Mouse (Mus musculus) spleen, postnatal 4 days (tissue): ENCODE data around the gene Xpo4.
A peak's percentile ranks its signal among the peaks of the same experiment; 100 is the strongest.

Experiments
- DNase-seq, 2 experiments: peaks; one replicate each; pipeline ENCODE4 v3.0.0; 2022; ENCODE audit warnings: low spot score in 2 of 2

Xpo4 gene

DNA sequence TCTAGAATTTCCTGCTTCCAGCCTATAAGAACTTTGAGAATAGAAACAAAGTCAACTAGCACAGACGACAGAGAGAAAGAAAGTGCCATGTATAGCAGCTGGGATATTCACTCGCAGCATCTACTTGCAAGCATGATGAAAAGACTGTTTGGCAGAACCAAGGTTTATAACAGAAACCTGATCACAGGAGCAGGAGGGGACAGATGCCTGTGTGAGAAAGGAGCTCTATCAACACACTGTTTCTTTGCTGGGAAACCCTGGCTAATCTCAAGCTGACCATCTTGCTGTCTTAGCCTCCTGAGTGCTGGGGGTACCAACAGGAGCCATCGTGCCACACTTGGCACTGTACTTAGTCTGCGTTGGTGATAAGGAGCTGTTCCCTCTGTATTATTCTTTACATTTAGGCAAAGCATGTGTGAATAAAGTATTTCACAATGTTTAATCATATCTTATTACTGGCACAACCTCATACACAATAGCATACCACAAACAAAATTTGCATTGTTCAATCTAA lies 55.4 kb downstream of the Xpo4 start:
- no peak for DNase-seq

DNA sequence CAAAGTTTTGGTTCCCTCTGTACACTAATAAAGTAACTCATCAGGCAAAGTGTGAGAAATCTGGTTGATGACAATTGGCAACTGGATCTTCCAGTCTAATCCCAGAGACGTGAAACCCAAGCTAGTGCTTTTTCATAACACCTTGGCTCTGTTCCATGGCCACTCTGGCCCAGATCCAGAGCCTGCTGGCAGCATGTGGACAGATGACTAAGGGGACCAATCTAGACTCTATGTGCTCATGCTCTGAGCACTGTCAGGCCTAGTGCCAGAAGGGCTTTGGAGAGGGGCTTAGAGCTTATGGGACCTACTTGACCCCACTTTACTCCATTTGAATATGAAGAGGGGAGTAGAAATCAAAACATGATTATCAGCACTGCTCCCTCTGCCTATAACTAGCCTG lies 57.7 kb downstream of the Xpo4 start:
- DNase-seq = peak; percentile 61 to 70

DNA sequence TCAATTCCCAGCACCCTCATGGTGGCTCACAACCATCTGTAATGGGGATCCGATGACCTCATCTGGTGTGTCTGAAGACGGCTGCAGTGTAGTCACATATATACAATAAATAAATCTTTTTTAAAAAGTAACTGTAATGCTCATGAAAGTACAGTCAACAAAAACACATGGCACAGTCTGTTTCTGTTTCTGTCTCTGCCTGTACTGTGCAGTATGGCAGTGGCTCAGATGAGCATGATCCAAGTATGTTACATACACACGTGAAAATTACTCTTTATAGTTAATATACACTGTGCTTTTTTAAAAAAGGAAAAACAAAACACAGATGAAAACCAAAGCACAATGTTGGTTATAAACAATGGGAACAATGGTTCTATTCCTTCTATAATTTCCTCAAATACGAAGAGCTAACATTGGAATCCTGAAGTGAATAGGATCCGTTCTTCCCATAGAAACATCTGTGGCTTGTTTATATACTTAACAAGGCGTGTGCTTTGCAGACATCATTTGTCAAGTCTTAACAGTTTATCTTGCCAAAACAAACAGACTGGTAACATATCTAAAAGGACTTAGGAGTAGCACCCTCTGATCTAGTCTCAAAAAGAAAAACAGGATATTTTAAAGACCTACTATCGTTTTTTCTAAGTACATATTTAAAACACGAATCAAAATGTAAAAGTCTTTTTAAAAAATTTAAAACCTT lies 58.4 kb downstream of the Xpo4 start:
- no peak for DNase-seq

DNA sequence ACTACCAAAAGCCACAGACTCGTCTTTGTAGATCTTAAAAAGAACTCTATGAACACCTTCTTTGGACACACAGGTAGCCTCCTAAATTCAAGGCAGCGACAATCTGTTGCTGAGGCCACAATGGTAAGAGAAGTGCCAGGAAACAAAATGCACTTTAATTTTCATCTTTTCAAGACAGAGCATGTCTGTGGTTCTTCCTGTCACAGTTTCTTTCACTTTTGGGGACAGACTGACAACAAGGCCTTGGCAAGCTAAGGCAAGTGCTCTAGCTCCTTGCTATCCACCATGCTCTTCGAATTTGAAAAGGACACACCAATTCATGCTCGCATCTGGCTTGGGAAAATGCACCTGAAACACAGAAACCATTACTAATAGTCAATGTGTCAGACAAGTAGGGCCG lies 72.0 kb downstream of the Xpo4 start:
- DNase-seq = no peak

DNA sequence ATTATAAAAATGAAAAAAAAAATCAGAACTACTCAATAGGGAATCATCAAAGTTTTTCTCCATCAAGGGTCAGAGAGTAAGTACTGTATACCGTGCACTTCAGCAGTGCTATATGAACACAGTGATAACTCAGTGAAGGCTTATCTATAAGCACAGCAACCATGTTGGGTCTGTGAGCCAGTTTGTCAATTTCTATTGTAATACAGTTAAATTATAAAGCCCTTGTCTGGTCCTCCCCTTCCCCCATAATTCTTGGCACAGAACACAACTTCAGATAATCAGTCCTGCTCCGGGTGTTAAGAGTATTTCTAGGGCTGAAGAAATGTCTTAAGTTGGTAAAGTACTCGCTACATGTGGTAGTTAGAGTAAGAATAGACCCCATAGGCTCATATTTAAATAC lies 73.4 kb downstream of the Xpo4 start:
- no peak for DNase-seq

DNA sequence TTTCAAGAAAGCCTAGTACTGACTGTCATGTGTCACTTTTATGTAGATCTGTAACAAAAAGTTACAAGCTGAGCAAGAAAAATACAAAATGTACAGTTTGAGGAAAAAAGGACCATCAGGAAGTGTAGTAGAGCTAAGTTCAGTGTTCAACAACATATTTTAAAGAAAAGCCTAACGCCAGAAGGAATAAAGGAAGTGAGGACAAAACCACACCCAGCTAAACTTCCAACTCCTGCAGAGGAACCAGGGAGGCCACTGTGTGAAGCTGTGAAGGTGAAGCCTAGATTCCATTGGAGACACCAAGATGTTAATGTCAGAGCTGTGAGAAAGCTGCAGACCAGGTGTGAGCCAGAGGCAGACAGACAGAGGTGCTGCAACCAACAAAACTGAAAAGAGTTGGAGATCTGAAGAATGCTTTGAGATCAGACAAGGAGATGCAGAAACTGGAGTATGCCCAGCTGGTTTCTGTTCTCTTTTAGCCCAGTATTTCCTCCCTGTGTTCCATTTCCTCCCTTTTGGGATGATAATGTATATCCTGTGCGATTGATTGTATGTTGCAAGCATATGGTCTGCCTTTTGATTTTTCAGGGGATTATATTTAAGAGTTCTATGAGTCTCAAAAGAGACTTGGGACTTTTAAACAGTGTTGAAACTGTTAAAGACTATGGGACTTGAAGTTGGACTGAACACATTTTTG lies 88.7 kb downstream of the Xpo4 start:
- no peak for DNase-seq

DNA sequence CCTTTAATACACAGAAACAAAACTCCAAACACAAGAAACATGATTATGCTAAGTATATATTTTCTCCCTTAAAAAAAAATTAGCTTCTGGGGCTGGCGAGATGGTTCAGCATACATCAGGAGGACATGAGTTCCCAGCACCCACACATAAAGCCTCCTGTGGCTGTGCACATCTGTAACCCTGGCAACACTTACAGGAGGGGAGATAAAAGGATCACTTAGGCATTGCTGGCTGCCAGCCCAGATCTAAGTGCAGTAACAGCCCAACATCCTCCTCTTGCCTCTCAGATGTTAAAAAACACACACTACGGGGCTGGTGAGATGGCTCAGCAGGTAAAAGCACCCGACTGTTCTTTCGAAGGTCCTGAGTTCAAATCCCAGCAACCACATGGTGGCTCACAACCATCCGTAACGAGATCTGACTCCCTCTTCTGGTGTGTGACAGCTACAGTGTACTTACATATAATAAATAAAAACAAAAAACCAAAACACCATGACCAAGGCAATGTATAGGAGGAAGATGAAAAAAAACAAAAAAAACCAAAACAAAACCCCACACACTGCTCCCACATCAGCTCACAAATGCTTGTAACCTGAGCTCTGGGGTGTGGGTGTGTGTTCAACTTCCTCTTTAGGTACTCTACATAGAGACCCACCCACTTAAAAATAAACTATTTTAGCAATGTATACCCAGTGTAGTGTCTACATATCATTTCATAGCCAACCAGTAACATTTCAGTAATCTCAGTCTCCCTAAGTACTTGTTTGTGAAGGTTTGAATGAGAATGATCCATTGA lies 90.2 kb downstream of the Xpo4 start:
- no peak for DNase-seq

DNA sequence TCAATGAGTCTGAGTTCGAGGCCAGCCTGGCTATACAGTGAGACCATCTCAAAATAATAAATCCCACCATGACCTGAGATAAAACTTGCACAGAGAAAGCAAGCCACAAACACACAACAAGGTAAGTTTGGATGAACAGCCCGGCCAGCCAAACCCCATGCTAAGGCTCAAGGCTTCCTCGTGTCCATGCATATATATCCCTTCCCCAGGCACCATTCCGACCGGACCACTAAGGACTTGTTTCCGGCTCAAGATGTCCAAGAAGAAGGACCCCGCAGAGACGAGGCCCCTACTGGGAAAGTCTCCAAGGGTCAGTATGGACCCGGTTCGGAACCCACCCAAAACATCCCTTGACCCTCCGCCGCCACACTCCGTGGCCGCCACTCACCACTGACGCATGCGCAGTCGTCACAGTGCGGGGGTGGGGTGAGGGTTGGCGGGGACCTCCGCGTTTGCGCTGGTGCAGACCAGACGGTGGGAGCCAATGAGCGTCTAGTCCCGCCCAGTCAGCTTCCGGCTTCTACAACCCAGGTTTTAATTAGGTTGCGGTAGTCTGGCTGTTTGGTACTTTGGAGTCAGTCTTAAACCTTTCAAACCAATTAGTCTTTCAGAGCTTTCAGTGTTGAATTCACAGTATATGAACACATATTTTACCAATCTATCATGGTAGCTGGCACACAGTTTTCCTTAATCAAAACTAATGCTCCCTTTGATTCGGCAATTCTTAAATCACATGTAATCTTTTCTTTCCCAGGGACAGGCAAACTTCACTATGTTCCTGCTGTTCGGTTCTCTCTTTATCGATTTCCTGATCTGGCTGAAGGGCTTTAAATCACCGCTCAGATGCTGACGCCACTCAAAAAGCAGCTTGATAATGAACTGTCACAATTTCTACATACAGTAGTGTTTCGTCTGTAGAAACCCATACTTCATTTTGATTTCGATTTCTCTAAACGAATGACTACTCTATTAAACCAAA lies 93.8 kb downstream of the Xpo4 start, which contains the start of gene Eef1akmt1:
Gene Eef1akmt1 (minus strand): TSS at position 458 of the 979 bp plus-strand sequence.
- peak; percentile 92 to 97 for DNase-seq

DNA sequence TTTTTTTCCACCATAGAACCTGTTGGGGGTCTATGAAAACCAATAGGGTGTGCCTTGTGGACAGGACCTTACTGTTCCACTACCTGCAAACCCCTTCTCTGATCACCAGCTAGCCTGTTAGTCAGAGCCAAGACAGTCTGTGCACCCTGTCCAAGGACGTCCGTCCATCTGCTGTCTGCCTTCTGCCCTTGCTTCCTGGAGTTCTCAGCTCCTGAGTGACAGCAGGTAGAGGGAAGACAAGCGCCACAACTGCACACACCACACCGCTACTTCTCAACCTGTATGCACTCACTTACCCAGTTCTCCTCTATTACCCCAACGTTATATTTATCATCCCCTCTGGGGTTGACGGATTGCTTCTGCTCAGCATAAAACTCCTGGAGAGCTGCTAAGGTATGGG lies 99.6 kb downstream of the Xpo4 start:
- DNase-seq = no peak

DNA sequence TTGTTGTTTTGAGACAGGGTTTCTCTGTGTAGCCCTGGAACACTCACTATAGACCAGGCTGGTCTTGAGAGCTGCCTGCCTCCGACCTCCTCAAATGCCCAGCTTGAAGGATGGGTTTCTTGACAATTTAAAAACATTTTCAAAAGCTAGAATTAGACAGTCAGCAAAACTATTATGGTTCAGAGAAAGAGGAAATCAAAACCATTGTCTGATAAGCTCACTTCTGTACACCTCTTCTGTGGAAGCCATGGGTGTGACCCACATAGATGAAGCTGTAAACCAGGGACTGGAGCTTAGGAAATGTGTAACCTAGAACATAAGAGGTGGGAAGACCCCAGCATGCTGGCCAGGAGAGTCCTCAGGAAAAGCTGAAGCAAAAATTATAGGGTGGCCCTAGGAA lies 108.3 kb downstream of the Xpo4 start:
- DNase-seq = no peak

DNA sequence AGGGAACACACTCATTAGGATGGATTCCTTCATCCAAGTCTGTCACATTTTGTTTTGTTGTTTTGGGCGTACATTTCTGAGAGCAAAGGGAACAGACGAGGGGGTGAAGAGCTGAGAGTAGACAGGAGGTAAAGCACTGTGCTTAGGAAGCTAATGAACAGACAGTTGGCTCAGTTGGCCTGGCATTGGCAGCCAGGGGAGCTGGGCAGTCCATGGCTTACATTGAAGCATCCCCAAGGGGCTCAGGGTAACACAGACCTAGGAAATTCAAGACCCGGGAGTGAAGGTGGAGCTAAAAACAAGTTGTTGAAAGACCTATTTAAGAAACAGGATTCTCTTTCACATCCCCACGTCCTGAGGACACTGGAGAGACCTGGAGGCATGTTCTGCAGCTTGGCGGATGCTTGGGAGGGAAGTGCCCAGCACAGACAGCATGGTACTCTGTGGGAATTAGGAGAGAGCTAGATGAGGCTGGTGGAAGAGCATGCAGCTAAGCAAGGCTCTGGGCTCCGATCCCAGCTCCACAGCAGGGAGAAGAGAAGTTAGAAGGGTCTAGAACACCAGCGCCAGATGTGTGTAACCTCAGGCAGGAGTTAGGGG lies 109.7 kb downstream of the Xpo4 start:
- no peak for DNase-seq

DNA sequence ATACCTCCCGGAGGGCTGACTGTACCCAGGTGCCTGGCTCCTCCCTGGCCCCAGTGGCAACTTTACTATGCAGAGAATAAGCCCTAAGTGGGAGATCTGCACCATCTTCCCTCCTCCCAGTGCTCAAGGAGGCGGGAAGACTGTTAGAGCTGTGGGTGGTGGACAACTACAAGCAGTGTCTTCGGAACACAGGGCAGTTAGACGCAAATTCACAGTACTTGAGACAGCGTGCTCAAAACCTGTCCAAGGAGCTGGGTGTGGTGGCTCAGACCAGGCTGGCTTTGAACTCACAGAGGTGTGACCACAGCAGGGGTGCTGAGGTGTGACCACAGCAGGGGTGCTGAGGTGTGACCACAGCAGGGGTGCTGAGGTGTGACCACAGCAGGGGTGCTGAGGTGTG lies 110.8 kb downstream of the Xpo4 start:
- DNase-seq = no peak

DNA sequence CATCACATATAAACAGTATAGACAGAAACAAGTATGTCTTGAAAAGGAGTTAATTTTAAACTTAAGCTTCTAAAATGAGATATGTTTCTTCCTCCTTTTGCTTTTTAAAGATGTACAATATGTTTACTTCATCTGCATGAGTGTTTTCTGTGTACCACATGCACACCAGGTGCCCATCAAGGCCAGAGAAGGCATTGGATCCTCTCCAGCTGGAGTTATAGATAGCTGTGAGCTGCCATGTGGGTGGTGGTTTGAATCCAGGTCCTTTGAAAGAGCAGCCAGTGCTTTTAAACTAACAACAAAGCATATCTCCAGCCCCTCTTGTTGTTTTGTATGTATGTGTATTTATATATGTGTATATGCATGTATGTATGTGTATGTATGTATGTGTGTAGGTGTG lies 112.3 kb downstream of the Xpo4 start:
- no peak for DNase-seq

DNA sequence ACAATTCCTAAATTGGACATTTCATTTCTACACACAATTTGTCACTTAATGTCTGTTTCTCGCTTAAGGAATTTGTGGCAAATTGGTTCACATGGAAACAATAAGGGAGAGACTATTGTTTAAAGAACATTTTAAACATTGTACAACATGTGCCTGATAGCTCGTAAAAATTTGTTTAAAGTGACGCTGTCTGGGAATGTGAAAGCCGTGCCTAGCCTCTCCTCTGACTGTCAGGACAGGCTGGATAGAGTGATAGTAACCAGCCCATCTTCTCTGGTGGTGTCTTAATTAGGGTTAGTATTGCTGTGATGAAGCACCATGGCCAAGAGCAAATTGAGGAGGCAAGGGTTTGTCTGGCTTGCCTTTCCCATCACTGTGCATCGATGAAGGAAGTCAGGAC lies 118.2 kb downstream of the Xpo4 start:
- DNase-seq = no peak

DNA sequence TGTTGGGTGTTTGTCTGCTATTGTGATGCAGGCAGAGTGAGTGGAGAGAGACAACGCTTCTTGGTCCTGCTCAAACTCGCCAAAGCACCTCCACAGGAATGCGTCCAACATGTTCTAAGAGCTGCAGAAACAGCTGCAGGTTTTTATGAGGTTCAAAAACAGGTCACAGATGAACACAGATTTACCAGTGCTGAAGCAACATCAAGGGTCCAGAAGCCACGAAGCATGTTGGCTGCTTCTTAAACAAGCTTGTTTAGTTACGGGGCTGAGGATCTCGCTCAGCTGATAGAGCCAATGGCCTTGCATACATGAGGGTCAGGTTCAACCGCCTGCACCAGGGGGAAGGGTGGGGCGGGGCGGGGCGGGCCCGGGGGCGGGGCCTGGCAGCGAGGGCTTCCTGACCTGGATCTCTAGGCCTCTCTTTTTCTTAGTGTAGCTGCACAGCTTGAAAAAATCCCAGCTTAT lies 118.6 kb downstream of the Xpo4 start:
- DNase-seq = no peak

DNA sequence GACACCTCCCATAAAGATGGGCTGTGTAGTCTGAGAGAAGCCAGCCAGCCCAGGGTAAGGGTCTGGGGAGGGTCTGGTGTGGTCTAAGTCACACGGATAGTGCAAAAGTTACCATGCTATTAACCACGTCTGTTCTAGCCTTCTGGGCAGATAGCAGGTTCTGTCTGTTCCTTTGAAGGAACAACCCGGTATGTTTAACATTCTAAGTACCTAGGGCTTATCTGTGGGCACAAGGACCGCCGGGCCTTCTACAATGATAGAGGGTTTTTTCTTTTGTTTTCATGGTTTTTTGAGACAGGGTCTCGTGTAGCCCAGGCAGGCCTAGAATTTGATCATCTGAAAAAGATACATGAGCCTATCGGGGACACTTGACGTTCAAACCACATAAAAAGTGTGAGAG lies 119.1 kb downstream of the Xpo4 start:
- no peak for DNase-seq

DNA sequence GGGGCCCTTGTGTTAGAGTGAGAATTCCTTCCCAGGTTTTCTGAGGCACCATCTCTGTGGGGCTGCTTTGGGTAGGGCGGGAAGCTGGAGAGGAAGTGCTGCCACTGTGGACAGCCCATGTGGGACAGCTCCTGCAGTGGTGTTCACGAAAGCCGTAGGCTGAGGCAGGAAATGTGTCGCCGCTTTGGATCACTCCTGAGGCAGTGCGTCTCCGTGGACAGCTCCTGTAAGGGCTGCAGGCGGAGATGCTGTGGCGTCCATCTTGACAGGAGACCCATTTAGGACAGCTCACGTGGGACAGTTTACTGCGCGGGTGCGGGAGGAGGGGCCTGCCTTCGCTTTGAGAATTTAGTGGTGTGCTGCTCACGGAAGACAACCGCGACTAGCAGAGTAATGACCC lies 119.7 kb downstream of the Xpo4 start:
- DNase-seq = no peak

DNA sequence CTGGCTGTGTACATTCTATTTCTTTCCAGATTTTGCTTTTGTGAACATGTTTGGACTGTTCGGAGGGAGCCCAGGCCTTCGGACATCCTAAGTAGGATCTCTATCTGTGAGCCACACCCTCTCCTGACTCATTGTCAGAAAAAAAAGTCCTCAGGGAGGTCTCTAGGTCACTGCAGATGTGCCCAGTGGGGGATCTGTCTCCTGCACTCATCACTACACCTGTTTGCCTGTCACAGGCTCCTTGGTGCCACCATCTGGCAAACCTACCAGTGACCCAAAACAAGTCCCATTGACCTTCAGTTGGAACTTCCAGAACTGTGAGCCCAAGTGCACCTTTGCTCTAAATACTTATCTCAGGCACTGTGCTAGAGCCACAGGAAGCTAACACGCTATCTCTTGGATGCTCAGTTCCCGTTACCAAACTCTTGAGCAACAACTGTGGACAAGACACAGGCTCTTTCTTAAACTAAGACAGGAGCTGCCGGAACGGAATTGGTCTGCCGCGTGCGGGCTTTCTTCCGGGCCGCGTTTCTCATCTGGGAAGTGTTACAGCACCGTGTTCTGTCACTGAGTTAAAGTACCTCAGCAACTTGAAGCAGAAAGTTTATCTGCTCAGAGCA lies 121.7 kb downstream of the Xpo4 start:
- DNase-seq = no peak

DNA sequence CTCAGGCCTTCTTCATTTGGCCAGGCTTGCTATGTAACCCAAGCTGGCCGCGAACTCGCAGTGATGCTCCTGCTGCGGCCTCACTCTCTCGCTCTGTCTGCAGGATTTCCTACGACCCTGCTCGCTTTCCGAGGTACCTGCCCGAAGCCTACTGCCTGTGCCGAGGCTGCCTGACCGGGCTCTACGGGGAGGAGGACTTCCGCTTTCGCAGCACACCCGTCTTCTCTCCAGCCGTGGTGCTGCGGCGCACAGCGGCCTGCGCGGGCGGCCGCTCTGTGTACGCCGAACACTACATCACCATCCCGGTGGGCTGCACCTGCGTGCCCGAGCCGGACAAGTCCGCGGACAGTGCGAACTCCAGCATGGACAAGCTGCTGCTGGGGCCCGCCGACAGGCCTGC lies 123.0 kb downstream of the Xpo4 start:
- peak in 1 of 2 experiments; percentile 22 for DNase-seq

DNA sequence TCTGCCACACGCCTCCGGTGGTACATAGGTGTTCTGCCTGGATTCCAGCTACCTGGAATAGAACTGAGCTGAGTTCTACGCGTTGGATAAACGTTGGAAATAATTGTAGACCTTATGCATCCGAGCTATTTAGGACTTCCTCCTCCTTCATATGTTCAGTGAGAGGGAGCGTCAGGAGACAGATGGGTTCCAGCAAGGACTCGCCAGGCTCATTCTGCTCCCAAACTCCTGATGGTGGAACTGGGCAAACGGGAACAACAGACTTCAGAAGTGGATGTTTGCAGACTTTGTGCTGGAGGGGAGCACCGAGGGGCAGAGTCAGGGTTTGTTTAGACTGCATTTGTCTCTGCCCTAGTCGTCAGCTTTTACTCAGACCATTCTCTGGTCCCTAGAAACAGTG lies 124.5 kb downstream of the Xpo4 start:
- no peak for DNase-seq
